Mouse (Mus musculus) cortical plate, adult 2 months (tissue): ENCODE data around the gene Acvrl1.

Experiments
- CTCF ChIP-seq: fragments of 200-500 bp; IDR thresholded peaks from 2 replicates; pipeline ENCODE4 v1.5.1; 2011; ENCODE audit warnings: mild to moderate bottlenecking, control low read depth, low read length; ENCODE audit not compliant: insufficient read depth; ENCODE audit errors: extremely low read depth
- POLR2A ChIP-seq: fragments of 200-500 bp; IDR thresholded peaks from 2 replicates; pipeline ENCODE4 v1.6.1; 2011; ENCODE audit warnings: mild to moderate bottlenecking, low read length, control low read depth; ENCODE audit not compliant: insufficient read depth; ENCODE audit errors: extremely low read depth

DNA sequence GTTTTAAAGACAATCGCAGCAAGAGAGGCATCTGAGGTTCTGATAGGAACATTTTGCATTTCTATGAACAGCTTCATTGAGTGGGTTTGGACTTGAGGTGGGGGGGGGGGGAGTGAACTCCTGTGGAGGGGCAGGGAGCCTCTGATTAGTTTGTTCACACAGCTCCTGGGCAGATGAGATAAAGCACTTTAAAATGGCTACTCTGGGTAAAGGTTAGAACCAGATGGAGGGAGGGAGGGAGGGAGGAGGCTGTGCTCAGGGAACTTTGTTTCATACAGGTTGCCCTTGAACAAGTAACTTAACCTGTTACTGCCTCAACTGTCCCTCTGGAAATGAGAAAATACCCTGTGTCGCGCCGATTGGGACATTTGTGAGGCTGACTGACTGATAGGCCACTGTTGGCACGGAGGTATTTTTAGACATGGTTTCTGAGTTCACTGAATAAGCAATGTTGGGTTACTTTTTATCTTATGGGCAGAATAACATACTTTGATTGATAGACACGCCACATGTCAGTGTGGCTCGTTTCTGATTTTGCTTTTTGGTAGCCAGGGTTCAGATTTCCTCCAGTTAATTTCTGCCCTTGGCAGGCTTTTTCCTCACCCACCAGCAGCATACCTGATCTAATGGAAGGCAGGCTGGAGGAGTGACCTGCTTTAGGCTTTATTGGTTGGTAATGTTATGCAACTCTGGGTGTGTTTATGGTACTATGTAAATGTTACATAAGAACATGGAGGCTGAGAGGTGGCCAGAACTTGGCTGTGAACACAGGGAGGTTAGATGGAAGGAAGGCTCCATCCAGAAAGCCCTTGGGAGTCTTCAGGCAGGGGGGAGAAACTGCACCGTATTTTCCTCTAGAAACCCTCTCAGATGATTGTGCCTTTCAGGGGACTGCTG is 48.7 kb downstream of the Acvrl1 start:
- TF ChIP-seq CTCF (no peak), POLR2A (no peak)
